Mouse (Mus musculus): ENCODE measurements around the gene Ptprn2.
A peak's percentile ranks its signal among the peaks of the same experiment; 100 is the strongest.

Ptprn2 gene

DNA sequence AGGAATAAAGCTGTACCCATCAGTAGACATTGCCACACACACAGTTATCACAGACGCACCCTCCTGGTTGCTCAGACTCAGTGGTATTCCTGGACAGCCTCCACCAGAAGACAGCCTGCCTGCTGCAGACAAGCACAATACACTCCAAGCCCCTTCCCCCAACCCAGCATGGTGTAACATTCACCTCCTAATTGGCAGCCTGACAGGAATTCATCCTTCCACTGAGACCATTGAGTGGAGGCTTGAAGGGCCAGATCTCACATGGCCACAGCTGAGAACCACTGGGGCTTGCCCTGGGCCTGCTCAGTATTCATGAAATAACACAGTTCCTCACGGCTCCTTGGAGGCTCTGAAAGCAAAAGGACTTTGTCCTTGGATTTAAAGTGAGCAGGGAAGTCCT, 829.5 kb downstream of the Ptprn2 start:
- DNase-seq (ENCODE audit: low spot score in 2 of 2) = peak in 1 of 2 experiments; percentile 8

DNA sequence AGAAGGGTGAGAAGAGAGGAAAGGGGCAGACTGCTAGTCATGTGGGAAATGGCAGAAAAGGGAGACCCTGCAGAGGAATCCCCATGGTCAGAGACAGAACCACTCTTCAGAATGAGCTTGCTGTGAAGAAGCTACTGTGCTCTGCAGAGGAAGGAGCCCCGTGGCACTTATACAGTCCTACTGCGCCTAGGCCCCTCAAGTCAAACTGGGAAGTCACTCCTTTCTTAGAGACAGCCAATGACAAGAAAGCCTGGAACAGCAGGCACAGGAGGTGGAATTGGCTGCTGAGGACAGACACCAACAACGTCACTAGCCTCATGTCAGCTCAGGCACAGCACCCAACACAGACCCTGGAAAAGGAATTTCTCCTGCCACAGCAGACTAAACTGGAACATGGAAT, 830.1 kb downstream of the Ptprn2 start:
- no peak for DNase-seq (ENCODE audit: low spot score in 2 of 2)

DNA sequence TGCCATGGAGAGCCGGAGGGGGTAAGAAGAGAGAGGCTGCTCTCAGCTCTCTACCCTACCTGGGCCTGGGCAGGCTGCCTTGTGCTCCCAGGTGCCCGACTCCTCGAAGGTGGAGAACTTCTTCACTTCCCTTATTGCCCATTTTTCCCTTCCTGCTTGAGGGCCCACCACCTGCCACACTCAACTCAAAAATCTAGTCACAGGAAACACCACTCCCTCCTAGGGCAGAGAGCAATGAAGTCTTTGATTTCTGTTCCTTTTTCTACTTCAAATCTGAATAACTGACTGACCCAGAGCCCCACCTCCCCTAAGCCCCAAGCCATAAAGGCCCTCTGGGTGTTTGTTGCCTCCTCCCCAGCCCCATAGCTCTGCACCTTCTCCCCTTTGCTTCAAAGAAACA, 832.7 kb downstream of the Ptprn2 start:
- DNase-seq (ENCODE audit: low spot score in 2 of 2) = no peak

DNA sequence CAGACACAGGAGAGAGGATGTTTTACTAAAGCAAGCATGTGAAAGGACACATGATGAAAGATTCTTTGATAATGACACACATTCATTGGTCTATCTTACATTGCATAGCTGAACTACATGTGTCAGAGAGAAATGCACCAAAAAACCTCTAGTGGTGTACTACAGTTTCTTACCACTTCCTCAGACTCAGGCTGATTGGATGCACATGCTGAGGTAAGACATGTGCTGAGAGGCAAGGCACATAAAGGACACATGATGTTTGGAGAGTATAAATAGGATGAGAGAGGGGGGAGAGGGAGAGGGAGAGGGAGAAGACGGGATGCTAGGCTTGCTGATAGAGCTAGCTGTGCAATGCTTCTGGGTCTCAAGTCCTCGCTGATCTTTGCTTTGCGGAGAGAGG, 837.5 kb downstream of the Ptprn2 start:
- DNase-seq (ENCODE audit: low spot score in 2 of 2) = no peak
